Mouse (Mus musculus): ENCODE measurements at regions not wholly inside any gene's neighbourhood (a gene's known extent, or its start where the extent isn't known, plus 50 kb on each side); places are given as distances from the start of the nearest gene placed in this dataset.

DNA sequence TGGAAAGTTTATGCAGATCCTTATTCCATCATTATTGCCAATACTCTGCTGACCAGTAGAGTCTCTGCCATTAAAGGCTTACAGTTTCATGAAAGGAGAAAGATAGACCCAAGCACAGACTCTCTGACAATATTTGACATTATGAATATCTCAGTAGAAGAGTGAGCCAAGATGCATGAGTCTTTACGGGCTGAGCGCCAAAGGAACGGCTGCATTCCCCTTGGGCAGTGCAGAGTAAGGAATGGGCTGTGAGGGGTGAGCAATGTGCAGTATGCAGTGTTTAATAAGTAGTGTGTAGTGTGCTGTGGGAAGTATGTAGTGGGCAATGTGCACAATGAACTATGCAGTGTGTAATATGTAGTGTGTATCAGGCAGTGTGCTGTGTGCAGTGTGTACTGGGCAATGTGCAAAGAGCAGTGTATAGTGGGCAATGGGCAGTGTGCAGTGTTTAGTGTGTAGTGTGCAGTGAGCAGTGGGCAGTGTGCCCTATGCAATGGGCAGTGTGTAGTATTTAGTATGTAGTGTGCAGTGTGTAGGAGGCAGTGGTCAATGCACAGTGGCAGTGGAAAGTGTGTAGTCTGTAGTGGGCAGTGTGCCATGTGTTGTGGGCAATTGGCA is 671.8 kb downstream of the 5730522E02Rik start:
- Histone ChIP-seq H3K4me3 (no peak overlapping the region), H3K27ac (no peak overlapping the region)
- DNase-seq (ENCODE audit: low spot score in 2 of 2) = no peak
- TF ChIP-seq CTCF (conservative IDR thresholded peaks at IDR 0.05) = no peak

DNA sequence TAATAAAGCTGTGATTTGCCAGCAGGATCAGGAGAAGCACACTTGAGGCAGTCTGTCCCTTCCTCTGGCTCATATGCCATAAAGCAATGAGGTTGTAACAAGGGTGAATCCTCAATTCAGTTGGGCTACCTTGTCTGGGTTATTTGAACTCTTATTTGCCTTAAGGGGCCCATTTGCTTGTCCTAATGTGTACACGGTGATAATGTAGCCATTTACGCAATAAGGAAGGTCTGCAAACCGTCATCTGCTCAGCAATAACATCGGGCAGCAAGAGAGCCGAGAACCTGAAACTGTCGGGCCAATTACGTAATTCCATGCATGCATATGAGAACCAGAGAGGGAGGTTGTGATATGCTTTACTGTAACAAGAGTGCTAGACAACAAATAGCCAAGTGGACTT is 674.5 kb downstream of the 5730522E02Rik start:
- no peak for TF ChIP-seq CTCF (conservative IDR thresholded peaks at IDR 0.05)
- Histone ChIP-seq H3K27ac (no peak overlapping the region), H3K4me3 (no peak overlapping the region)
- no peak for DNase-seq (ENCODE audit: low spot score in 2 of 2)

DNA sequence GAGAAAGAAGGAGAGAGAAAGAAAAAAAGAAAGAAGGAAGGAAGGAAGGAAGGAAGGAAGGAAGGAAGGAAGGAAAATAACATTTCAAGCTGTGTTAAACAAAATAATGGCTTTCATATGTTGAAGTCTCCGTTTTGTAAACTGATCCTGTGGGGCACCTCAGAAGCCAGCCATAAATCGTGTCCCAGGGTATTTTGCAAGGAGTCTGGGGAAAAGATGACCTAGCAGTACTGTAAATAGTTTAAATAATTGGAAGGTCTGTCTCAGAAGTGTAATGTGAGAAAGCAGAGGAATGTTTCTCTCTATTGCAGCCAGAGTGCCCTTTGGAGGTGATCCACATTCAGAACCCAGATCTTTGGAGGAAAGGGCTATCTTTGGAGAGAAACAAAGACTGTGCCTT is 677.5 kb downstream of the 5730522E02Rik start:
- Histone ChIP-seq H3K27ac (no peak overlapping the region), H3K4me3 (no peak overlapping the region)
- no peak for DNase-seq (ENCODE audit: low spot score in 2 of 2)
- no peak for TF ChIP-seq CTCF (conservative IDR thresholded peaks at IDR 0.05)

DNA sequence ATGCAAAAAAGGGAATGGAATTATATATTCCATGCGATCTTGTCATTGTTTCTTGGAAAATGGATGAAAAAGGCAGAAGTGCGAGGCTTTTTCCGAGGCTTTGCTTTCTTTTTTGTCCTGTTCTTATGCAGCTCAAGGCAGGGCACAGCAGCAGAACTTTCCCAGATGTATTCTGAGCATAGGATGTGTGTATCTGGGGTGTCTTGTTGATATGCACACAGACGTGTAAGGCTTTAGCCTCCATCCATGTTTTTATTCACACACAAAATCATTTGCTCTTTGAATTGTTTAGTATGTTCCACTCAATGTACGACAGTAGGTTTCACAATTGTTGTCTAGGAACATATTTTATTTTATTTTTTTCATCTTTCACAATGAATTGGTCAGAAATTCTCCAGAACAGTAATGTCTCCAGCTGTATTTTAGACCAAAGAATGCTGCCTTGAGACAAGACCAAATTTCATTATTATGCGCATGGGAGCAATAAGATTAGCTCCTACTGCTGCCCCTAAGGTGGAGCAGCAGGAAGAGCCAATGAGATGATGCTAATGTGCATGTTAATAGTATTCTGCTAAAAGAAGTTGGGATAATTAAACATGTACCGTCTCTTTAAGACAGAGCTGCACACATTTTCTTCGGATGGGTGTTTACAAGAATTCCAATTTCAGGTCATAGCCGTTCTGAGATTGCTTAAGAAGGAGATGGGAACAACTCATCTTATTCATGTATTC is 678.7 kb downstream of the 5730522E02Rik start:
- H3K27ac ChIP-seq = no peak overlapping the region
- no peak for DNase-seq (ENCODE audit: low spot score in 2 of 2)

DNA sequence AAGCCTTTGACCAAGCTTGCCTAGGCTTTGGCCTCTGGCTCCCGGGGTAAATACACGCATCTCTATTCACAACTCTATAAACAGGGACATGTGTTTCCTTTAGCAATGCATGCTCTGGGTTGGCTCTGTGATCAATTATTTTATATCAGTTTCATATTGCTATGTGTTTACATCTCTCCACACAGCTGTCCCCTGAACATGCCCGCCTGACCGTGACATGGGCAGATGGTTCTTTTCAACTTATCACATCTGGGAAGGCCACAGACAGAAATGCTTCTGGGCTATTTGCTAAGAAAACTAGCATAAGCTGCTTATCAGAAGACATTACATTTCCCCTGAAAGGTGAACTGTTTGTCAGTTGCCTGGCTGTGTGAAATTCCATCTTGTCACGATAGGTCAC is 682.5 kb downstream of the 5730522E02Rik start:
- Histone ChIP-seq H3K4me3 (no peak overlapping the region), H3K27ac (no peak overlapping the region)
- no peak for DNase-seq (ENCODE audit: low spot score in 2 of 2)
- TF ChIP-seq CTCF (conservative IDR thresholded peaks at IDR 0.05) = no peak

More for the DNA sequence above, 678.7 kb downstream of the 5730522E02Rik start:
- TF ChIP-seq CTCF (conservative IDR thresholded peaks at IDR 0.05) = no peak
- no peak overlapping the region for H3K4me3 ChIP-seq

DNA sequence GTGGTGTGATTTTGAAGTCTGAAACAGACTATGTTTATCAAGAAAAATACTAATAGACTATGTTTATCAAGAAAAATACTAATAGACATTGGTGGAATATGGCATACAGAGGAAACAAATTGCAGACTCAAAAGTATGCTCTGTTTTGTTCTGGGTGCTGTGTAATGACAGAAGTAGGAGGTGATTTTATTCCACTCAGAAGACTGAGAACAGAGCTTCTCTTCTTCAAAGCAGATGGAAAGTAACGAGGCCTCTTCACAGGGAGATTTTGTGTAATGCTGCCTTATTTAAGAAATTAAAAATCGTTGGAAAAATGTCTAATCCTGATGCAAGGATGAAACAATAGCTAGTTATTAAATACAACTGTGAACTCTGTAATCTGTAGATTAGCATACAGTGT is 691.7 kb downstream of the 5730522E02Rik start:
- H3K27ac ChIP-seq = peak overlapping the region; percentile 84
- no peak for TF ChIP-seq CTCF (conservative IDR thresholded peaks at IDR 0.05)
- DNase-seq (ENCODE audit: low spot score in 2 of 2) = peak in 1 of 2 experiments; percentile 8
- H3K4me3 ChIP-seq = no peak overlapping the region

DNA sequence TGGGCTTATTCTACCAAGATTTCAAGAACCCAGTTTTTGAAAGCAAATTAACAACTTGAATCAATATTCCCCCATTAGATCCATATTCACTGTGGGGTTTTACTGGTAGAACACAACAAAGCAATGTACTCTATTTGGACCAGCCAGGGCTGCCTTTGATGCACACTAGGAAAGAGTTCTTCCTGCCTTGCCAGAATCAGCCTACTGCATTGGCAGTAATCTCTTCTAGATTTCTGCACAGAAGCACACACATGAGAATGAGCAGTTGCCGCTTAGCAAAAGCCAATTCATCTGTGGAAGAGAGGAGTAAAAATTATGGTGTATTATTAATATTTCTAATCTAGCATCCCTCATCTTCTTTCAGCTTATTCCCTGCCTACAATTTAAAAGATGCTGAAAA is 692.4 kb downstream of the 5730522E02Rik start:
- Histone ChIP-seq H3K27ac (peak overlapping the region; percentile 84), H3K4me3 (no peak overlapping the region)
- TF ChIP-seq CTCF (conservative IDR thresholded peaks at IDR 0.05) = no peak
- DNase-seq (ENCODE audit: low spot score in 2 of 2) = peak; percentile 32 to 66

DNA sequence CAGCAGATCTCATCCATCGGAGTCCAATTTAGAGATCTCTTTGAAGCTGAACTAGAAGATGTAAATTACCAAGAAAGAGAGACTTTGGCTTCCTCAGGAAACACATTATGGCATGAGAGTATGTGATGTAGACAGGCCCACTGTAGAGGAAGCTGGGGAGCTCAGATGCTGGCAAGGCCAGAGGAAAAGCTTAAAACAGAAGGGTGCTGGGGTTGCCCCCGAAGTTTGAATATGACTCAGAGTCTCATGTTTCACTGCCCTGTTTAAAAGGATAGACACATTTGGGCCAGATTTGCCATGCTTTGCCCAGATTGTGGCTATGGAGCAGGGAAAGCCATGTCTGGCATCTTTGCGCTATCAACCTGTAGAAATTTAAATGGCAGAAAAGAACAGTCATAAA is 705.1 kb downstream of the 5730522E02Rik start:
- Histone ChIP-seq H3K4me3 (no peak overlapping the region), H3K27ac (no peak overlapping the region)
- no peak for DNase-seq (ENCODE audit: low spot score in 2 of 2)
- TF ChIP-seq CTCF (conservative IDR thresholded peaks at IDR 0.05) = no peak

DNA sequence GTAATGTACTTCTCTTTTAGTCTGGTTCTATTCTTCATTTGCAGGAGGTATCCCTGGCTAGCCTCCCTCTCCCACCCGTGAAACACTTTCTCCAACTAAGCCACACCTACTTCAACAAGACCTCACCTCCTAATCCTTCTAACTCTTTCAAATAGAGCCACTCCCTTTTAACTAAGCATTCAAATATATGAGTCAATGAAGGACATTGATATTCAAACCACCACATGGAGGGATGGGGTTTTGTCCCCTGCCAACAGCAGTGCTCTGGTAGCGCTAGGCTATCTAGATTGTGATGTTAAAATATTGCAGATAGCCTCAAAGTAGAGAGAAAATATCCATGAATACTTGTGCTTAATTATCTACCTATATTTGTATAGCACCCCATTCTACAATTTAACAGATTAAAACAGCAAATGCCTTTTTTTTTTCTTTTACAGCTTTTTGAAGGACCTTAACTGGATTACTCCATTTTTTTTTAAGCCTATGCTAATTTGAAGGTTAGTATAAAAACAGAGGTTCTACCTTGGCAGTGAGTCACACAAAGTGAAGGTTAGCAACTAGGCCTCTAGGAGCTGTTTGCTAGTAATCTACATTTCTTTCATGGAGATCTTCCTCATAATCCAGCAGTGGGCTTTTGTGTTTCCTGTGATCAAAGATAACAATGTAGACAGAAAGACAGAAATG is 736.7 kb downstream of the 5730522E02Rik start:
- DNase-seq (ENCODE audit: low spot score in 2 of 2) = no peak
- no peak overlapping the region for H3K27ac ChIP-seq
- no peak overlapping the region for H3K4me3 ChIP-seq
- no peak for TF ChIP-seq CTCF (conservative IDR thresholded peaks at IDR 0.05)

DNA sequence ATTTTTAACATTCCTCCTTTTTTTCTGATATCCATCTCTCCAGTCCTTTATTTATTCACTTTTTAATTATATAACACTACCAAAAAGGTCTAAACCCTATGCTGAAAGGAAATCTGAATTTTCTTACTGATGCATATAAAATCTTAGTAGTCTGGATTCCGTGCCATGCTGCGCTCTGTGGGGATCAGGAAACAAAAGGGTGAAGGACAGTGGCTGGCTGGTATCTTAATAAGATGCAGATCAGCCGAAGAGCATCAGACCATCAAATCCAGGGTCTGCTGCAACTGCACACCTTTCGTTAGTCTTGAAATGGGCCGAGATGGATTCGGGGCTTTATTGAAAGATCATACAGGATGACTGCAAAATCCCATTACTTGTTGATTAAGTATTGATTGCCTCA is 740.7 kb downstream of the 5730522E02Rik start:
- Histone ChIP-seq H3K27ac (no peak overlapping the region), H3K4me3 (no peak overlapping the region)
- no peak for DNase-seq (ENCODE audit: low spot score in 2 of 2)
- no peak for TF ChIP-seq CTCF (conservative IDR thresholded peaks at IDR 0.05)

DNA sequence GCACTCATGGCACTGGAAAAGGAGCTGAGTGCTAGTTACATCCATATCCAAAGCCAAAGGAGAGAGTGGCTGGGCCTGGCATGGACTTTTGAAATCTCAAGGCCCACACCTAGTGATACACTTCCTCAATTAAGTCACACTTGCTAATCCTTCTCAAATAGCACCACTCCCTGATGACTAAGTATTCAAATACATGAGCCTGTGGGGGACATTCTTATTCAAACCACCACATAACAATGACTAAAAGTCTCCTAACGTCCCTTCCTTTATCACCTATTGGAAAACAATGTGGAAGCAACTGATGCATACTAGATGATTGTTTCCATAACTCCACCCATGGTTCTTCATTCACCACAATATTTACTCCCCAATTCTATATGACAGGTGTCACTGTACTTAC is 773.4 kb downstream of the 5730522E02Rik start:
- DNase-seq (ENCODE audit: low spot score in 2 of 2) = no peak
- TF ChIP-seq CTCF (conservative IDR thresholded peaks at IDR 0.05) = no peak
- no peak overlapping the region for H3K4me3 ChIP-seq
- no peak overlapping the region for H3K27ac ChIP-seq

DNA sequence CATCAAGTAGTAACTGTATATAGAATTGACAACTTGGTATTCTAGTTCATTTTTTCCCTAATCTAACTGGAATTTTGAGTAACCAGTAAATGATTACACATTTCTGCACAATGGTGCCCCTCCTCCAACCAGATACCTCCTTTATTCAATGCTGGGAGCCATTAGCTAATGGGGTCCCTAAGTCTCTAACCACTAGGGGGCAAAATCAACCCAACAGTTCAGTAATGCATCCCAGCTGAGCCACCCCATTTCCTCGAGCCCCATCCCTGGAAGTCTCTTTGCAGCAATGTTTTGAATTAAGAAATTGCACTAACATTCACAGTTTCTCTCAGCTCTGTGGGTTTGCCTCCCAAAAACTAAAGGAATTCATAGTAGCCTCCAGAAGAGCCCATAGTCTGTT is 774.9 kb downstream of the 5730522E02Rik start:
- peak in 1 of 2 experiments; percentile 16 for DNase-seq (ENCODE audit: low spot score in 2 of 2)
- TF ChIP-seq CTCF (conservative IDR thresholded peaks at IDR 0.05) = peak; percentile 69

DNA sequence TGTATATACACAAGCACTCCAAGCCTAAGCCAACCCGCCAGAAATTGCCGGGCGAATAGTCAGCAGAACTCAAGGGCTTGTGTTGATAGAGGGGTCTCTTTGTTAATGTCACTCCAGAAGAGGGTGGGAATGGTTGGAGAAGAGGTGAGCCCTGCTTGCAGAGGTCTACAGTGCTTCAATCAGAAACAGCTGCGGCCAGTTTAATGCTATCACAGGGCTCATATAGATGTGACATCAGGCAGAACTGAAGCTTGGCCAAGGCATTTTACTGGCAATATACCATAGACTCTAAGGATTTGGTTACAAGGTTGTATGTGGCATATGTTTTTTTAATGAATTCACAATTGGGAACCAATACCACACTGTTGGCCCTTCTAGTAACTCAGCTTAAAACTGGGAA is 787.4 kb downstream of the 5730522E02Rik start:
- no peak for DNase-seq (ENCODE audit: low spot score in 2 of 2)

More for the DNA sequence above, 774.9 kb downstream of the 5730522E02Rik start:
- no peak overlapping the region for H3K4me3 ChIP-seq
- H3K27ac ChIP-seq = no peak overlapping the region

More for the DNA sequence above, 787.4 kb downstream of the 5730522E02Rik start:
- no peak for TF ChIP-seq CTCF (conservative IDR thresholded peaks at IDR 0.05)
- Histone ChIP-seq H3K4me3 (no peak overlapping the region), H3K27ac (no peak overlapping the region)
